Mouse (Mus musculus) retina, adult 2 months (tissue): ENCODE data around the gene Acox1.

Source experiments
- DNase-seq: peaks from one replicate; pipeline ENCODE4 v3.0.0-alpha.2; 2012; ENCODE audit warnings: low read depth, low spot score

Gene Acox1

DNA sequence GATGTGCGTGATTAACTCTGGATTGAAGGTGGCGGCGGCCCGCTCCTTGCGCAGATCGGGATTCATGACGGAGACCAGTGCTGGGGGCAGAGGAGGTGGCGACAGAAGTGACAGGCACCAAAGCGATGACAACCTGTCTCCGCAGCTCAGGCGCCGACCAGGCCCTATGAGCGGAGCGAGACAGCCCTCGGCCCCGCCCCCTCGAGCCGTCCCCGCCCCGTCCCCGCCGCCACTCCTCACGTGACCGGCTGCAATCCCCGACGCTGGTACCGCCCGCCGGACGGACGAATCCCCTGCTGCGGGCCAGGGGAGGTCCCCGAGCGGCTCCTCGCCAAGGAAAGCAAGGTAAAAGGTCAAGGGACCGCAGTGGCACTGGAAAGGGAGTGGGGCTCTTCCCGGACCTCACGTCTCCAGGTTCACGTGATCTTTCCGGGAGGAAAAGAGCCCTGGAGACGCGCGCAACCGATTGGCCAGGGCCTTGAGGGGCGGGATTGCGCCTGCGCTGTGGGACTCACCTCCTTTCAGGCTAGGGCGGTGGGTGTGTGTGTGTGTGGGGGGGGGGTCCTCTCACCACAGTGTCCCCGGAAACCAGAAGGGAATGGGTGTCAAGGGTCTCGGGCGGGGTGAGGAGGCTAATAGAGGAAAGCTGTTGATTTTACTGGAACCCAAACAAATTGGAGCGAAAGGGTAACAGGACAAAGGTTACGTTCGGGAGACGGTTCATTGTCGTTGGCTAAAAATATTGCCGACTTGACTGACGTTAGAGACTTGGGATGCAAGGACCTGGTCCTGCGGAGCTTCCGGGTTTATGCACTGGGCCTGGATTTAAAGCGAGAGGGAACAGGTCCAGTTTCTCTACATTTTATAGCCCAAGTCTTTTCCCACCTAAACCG, at the start of gene Acox1, which contains the start of gene Ten1:
Gene Acox1, minus strand, starts transcription at position 407 of the 893 bp plus-strand sequence.
Gene Ten1, plus strand, starts transcription at position 217 of the 893 bp plus-strand sequence.
- DNase-seq = peak; percentile 89

DNA sequence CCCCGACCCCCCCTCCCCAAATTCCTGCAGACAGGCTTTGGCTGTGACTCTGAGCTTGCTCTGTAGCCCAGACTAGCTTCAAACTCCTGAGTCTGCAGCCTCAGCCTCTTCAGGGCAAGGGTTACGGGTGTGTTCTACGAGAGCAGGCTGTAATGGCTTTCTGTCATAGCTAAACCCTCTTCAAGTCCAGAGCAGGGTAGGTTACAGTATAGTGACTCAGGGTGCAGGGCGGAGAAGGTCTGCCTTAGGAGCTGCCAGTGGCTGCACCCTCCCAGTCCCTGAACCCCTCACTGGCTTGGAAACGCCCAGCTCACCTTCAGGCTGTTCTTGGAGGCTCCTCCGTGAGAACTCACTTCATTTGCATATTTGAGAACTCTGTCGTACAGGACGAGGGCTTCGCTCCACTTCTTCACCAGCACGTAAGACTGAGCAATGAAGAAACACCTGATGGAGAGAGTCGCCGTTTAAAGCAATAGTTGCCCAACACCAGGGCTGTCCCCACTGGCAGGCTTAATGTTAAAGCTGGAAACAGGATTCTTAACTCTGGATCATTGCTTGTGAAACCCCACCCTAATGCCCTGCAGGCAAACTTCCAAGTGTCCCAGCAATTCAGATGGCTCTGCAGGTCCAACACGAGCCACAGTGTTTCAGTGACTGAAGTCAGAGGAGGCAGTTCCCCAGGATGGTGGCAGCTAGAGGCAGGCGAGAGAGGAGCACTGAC, 48.8 kb upstream of the Acox1 start:
- no peak for DNase-seq

DNA sequence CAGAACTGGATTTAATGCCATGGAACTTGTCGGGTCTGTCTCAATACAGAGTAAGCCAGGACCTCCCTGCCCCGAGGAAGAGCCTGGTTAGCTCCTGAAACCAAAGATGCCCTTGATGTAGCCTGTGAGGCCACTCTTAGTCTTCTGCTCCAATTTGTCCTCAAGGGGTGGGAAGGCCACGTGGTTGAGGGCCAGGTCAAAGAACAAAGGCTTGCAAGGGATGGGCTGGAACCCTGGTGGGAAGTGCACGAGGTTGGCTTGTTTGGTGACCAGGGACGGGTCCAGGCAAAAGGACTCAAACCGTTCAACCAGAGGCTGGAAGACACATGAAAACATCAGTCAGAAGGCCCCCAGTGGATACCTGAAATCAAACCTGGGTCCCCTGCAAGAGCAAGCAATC, 46.8 kb upstream of the Acox1 start:
- no peak for DNase-seq

DNA sequence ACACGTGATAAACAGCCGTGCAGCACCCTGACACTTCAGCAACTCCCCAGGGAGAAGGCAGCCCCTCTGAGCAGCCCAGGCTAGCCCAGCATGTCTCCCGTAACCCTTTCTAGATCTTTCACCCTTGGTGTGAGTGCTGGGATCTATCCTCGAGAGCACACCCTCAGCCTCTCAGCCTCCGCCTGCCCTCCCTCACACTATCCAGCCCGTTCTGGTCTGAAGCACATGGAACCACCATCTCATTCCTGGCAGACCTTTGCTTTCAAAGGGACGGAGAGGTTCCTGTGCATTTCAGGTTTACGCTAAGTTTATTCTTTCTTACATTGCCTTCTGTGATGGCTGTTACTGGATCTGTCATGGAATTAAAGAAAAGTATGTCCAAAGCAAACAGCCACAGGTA, 45.7 kb upstream of the Acox1 start:
- DNase-seq = no peak

DNA sequence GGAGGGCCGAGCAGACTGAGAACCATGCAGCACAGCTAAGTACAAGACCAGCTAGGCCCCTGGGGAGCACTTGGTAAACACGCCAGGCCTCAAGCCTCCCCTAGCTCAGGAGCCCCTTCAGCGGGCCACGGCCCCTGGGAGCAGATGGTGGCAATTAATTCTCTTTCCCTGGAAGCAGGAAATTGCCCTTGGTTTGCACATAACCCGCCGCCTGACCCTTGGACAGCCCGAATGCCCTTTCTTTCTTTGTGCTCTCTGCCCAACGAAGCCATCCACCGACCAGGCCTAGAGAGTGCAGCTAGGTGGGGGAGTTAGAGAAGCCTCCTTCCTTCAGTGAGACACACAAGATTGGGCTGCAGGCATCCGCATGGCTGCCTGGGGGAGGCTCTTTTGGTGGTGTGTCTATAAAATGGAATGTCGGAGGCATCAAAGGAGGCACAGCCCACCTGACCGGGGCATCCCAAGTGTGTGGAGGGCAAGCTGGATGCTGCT, 42.9 kb upstream of the Acox1 start:
- DNase-seq = no peak

DNA sequence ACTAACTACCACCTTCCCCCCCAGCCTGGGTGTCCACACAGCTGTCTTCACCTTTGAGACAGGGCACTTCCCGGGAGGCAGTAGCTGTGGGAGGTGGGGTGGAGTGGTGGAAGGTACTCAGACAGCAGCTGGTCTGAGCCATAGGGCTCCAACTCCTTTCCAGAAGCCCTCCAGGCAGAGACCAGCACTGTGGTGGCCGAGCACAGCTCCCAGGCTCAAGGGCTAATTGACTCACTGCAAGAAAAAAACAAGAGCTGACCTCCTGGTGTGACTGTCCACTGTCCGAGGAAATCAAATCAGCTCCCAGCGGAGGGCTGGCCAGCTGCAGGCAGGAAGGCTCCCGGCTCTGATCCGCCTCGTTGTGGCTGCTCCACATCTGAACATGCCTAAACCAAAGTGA, 41.0 kb upstream of the Acox1 start:
- no peak for DNase-seq

DNA sequence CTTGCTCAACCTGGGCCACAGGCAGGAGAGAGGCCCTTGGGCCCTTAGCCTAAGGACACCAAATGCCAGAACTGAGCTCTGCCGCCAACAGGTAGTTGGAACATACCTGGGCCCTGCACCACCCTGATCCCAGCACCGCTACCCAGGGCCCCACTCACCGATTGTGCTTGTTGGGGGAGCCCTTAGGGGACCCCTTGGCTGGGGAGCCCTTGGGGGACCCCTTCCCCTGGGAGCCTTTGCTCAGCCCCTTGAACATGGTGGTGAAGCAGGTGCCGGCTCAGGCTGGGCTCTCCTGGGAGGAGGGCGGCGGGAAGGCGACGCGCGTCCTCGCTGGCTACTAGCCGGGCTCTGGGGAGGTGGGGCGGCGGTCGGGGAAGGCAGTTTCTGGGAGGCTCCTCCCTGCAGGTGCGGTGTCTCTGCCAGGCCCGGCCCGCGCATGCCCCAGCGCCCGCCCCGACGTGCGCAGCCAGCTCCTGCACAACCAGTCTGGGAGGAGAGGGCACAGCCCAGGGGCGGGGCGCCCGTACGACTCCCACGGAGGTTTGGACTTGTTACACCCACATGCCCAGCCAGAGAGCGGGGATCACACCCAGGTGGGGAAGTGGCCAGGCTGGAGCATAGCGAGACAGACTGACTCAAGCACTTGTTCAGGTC, 39.0 kb upstream of the Acox1 start, which contains the start of gene Evpl:
Gene Evpl, minus strand, starts transcription at position 336 of the 654 bp plus-strand sequence.
- DNase-seq = no peak

DNA sequence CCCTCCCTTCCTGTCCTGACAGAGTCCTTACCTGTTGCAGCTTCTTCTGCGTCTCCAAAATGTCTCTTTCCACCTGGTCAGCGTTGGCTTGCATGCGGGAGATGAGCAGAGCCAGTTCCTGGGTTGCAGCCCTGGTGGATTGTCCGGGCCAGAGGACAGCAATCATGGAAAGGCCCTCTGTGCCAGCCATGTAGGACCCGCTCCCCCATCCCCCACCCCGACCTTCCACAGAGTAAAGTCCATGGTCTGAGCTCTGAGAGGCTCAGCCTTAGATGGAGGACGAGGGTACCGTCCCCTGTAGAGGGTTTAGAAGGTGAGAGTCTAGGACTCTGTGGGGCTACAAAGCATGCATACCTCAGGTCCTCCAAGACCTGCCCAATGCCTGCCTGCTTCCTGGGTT, 36.1 kb upstream of the Acox1 start:
- no peak for DNase-seq

DNA sequence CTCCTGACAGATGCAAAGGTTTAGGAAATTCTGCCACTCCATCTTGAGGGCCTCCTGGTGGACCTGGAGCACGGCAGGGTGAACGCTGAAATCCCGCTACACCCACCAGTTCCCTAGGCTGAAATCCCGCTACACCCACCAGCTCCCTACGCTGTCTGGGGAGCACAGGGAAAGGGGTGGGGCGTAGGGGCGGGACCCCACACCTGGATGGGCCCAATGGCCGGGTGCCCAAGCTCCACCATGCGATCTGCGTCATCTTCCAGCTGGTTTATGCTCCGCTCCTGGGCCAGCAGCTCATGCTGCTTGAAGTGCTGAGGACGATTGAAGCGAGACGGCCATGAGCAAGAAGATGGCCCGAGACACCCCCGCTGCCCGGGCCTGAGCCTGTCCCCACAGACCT, 33.6 kb upstream of the Acox1 start:
- no peak for DNase-seq

DNA sequence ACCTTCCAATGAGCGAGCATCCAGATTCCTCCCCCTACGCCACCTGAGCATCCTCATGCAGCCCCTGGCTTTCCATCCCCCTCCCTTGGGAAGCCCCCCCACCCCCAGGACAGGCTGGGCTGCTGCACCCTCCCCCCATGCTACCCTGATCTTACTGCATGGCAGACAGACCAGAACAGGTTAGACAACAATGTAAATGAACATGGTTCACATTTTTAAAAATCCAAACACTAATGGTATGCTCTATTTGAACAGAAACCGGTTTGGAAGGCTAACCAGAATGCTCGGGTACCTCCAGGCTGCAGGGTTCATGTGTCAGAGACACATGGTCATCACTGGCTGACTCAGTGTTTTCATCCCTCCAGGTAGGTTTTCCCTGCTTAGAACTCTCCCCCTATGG, 29.9 kb upstream of the Acox1 start:
- DNase-seq = no peak

DNA sequence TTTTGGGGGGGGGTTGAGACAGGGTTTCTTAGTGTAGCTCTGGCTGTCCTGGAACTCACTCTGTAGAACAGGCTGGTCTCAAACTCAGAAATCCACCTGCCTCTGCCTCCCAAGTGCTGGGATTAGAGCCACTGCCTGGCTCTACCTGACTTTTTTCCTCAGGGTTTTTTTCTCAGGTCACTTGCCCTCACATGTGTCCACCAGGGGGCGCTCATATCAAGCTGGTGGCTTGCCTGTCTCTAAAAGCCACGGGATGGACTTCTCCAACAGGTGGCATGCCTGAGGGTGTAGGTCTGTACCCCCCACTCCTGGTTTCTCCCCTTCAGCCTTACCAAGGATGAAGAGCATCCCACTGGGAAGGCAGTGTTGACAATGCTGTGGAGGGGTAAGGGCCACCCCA, 27.6 kb upstream of the Acox1 start:
- peak; percentile 49 for DNase-seq

DNA sequence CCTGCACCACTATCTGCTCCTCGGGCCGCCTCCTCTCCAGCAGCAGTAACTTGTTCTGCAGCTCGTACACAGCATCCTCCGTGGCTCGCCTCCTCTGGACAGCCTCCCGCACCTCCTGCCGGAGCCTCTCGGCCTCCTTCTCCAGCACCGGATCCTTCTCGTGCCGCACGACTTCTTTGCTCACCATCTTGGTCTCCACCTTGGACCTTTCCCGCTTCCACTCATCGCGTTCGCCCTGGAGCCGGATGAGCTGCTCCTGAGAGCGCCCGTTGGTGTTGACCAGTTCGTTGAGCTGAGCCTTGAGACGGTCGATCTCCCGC, 23.9 kb upstream of the Acox1 start:
- DNase-seq = no peak

DNA sequence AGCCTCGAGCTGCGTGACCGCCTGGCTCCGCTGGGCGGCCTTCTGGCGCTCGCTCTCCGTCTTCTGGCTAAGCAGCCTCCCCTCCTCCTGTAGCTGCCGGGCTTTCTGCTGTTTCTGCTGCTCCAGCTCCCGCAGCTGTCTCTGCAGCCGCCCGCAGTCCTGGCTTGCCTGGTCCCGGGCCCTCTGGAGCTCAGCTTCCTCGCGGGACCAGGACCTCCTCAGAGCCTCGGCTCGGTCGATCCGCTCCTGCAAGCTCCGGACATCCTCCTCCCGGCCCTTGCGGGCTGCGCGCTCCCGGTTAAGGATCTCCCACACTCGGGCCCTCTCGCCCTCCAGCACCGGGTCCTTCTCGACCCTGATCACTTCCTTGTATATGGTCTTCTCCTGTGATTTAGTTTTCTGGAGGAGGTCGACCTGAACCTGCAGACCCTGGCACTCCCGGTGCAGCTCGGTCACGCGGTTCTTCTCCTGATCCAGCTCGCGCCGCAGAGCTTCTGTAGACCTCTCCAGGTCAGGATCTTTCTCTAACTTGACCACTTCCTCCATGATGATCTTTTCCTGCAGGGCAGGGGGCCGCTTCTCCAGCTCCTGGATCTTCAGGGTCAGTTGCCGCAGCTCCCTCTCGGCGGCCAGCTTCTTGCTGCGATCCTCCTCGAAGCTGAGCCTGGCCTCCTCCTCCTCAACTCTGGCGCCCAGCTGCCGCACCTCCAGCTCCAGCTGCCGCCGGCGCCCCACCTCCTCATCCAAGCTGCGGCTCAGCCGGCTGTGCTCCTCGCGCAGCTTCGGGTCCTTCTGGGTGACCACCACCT, 23.3 kb upstream of the Acox1 start:
- DNase-seq = no peak

DNA sequence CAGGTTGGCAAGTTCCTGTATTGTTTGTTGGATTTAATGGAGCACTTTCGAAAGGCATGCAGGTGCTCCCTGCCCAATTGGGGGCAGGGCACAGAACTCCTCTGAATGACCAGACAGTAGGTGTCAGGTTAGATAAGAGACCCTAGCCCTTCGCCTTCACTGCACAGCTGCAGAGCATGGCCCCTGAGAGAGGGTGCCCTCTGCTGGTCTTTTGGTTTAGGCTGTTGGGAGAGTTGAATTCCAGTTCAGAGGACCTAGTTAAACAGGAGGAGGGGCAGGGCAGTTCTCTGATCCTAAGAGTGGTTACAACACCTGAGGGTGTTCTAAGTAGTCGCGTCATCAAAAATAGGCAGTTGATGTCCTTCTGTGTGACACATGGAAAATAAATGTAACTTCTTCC, 21.0 kb upstream of the Acox1 start:
- DNase-seq = peak; percentile 13

DNA sequence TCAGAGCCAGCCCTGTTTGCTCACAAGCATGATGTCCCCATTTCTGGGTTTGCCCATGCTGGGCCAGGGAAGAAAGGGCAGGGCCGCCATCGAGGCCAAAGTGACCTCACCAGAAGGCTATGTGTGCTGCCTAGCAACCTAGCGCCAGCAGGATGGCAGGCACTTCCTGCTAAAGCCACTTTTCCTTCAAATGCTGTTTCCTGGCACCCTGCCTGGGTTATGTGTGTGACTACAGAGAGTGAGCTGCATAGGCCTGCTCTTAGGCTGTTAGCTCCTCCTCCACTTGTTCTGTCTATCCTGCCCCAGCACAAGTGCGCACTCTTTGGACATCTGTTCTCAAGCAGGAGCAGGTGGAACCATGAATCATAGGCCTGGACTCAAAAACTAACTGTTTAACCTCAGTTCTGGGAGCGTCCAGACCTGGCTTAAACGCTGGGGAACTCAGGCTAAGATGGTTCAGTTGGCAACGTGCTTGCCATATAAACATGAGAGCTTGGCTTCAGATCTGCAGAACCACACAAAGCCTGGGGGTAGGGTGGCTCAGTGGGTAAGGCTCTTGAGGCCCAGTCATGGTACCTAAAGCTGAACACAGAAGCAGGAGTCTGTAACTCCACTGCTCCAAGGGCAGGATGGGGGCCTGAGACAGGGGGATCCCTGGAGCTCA, 20.0 kb upstream of the Acox1 start:
- peak; percentile 20 for DNase-seq

DNA sequence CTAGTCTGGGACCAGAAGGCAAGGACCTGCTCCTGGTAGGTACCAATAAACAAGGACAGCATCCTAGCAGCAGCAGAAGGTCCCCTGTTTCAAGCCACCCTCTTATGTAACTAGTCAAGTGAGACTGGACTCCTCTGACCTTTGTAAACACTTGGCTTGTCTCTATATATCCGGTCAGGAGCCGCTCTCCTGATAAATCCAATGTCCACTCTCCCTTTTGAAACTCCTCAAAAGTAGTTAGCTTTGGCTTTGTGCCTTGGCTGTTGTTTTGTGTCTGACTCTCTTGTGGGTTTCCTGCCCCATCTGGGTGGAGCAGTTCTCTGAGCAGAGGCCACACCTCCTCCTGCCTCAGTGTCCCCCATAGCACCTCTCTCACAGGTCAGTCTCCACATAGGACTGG, 19.4 kb upstream of the Acox1 start:
- no peak for DNase-seq

DNA sequence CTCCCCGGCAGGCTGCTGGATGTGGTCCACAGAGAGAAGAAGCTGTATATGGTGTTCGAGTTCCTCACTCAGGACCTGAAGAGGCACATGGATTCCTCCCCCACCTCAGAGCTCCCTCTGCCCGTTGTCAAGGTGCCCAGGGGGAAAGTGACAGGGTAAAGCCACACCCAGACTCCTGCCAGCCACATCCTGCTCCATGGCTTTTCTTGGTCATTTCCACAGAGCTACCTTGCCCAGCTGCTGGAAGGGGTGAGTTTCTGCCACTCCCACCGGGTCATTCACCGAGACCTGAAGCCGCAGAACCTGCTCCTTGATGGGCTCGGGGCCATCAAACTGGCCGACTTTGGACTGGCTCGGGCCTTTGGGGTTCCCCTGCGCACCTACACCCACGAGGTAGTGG, 17.7 kb upstream of the Acox1 start:
- no peak for DNase-seq

DNA sequence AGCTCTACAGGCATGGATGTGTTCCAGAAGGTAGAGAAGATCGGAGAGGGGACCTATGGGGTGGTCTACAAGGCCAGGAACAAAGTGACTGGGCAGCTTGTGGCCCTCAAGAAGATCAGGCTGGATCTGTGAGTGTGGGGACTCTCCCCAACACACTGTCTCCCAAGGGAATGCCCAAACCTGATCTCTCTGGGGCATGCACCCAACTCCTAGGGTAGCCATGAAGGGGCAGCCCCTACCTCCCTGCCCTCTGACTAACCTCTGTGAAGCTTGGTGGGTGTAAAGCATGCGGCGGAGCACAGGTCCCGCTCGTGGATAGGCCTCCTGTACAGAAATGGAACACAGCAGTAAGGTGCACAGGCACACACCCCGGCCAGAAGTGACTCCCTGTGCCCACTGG, 17.1 kb upstream of the Acox1 start:
- DNase-seq = no peak

DNA sequence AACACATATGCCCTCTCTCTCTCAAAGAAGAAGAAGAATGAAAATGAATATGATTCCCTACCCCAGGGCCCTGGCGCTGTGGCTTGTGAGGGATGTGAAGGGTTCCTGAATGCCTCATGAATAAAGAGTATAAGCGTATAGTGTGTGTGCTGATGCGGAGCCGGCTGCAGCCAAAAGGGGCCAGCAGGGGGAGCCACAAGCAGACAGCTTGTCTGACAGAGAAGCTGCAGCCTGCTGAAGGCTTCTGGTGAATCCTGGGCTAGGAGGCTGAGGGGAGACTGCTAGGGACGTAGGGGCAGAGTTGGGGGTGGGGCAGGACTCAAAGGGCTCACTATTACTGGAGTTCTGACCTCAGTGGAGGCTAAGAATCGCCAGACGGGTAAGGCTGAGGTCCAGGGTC, 16.3 kb upstream of the Acox1 start:
- DNase-seq = no peak

DNA sequence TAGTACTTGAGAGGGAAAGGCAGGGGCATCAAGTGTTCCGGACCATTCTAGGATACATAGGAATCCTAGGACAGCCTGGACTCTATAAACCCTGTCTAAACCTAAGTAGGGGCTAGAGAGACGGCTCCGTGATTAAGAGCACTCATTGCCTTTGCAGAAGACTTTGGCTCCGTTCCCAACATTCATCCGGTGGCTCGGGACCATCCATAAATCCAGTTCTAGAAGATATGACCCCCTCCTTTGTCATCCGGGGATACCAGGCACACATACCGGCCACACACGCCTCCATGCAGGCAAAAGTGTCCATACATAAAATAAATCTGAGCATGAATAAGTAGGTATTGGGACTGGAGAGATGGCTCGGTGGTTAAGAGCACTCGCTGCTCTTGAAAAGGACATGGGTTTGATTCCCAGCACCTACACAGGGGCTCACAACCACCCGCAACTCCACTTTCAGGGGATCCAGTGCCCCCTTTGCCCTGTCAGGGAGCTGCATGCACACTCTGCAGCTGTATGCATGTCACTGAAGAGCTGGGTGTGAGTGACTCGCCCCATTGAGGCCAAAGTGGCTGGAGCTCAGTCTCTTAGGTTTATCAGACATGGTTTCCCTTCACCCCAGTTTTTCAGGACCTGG, 15.1 kb upstream of the Acox1 start:
- DNase-seq = no peak
